Mouse (Mus musculus) skeletal muscle tissue, adult 2 months (tissue): ENCODE data around the gene Gucy1a1.

ENCODE experiments used
- DNase-seq: peaks from one replicate; pipeline ENCODE4 v3.0.0-alpha.2; 2012; ENCODE audit warnings: low read depth, low spot score

Gucy1a1 gene

DNA sequence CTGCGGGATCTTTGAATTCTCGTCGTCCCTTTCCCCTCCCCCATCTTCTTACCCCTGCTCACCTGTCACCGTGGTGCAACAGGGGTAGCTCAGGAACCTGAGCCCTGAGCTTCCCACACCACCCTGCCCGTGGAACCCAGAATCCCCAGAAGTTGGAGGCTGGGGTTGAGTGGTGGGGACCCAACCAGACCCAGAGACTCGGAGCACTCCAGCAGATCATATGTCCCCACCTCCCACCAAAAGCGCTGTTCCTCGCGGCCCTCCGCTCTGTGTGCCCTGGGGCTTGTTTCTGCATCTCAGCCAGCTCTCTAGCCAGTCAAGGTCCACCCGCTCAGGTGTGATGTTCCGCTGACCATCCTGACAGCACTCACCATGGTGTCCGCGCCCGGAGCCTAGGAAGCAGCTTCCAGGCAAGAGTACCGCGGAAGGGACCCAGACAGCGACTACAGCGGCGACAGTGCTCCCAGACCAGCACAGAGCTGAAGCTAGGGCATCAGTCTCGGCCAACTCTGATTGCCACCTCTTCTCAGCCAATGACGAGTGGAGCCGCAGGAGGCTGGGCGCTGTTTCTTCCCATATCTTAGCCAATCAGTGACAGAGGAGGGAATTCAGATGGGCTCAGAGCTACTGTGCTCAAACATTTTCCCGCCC is 71.3 kb downstream of the Gucy1a1 start, which contains the start of gene Gucy1b1:
Gene Gucy1b1 (minus strand): TSS at position 489 of the 651 bp plus-strand sequence.
- peak; percentile 55 for DNase-seq

- DNase-seq: peak; percentile 25
These were observed 71.8 kb downstream of the Gucy1a1 start for GRCm38 (mm10) chr3:82073741-82074181.

GRCm38 (mm10) chr3:82067830-82068229 is 77.8 kb downstream of the Gucy1a1 start:
- DNase-seq: no peak

- no peak for DNase-seq
These were observed 84.0 kb downstream of the Gucy1a1 start for GRCm38 (mm10) chr3:82061402-82062180.

- DNase-seq: peak; percentile 6
These were observed 88.4 kb downstream of the Gucy1a1 start for GRCm38 (mm10) chr3:82057201-82057600.

DNA sequence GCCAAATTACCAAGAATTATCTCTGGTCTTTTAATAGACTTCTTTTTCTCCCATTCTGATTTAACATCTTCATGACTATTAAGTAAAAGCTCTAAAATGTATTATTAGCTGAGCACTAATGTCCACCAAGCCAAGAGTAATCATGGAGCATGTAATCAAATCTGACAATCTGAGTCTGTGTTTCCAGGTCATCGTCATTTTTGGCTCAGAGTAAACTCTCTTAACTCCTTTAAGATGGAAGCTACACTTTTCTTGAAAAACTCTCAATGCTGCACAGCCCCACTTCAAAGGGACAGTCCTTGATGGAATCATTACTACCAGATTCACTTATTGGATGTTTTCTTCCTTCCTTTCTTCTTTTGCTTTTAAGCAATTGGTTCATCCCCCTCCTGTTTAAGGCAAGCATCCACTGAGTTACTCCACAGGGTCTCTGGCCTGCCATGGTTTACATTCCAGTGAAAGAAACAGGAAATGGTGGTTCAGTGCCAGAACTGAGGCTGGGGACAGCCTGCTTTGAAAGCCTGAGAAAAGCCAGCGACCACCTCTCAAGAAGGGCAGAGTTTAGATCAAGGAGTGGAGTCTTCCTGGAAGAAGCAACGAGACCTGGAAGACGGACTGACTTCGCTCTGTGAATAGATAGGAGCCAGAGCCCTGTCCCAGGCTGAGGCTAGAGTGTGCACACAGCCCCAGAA is 91.2 kb downstream of the Gucy1a1 start:
- no peak for DNase-seq

DNA sequence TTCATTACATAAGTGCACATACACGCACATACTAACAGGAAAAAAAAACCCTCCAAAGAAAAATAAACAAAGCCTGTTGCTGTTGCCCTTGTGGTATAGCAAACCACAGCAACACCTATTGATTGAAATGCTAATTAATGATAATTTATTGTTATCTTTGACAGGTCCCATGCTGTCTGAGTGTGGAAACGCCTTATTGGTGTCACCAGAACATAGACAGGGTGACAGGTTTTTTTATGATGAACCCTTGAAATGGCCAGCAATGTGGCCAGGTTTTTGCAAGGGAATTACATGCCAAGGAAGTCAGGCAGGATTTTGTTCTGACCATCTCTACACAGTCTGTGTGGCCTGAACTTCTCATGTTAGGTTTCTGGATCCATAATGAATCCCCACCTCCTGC is 93.6 kb downstream of the Gucy1a1 start:
- no peak for DNase-seq

DNA sequence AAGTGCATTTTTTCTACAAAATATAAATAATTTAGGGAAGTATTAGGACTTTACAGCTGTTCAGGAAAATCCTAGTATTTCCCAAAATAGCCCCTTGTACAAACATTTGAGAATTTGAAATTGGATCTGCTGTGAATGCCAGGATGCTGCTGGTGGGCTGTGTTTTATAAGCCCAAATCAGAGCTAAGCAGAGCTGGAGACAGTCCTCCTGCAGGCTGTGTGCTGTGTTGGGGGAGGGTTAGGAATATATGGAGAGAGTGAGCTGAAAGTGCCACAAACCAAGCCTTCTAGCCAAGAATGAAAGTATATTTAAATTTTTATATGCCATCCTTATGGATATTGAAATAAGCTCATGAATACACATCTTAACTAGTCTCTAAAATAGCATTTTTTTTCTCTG is 94.1 kb downstream of the Gucy1a1 start:
- DNase-seq: no peak

GRCm38 (mm10) chr3:82048681-82049080 is 96.9 kb downstream of the Gucy1a1 start:
- no peak for DNase-seq

- no peak for DNase-seq
These were observed 97.5 kb downstream of the Gucy1a1 start for GRCm38 (mm10) chr3:82048078-82048477.

GRCm38 (mm10) chr3:82047100-82047753 is 98.4 kb downstream of the Gucy1a1 start:
- DNase-seq: peak; percentile 17

GRCm38 (mm10) chr3:82046087-82046486 is 99.5 kb downstream of the Gucy1a1 start:
- no peak for DNase-seq

DNA sequence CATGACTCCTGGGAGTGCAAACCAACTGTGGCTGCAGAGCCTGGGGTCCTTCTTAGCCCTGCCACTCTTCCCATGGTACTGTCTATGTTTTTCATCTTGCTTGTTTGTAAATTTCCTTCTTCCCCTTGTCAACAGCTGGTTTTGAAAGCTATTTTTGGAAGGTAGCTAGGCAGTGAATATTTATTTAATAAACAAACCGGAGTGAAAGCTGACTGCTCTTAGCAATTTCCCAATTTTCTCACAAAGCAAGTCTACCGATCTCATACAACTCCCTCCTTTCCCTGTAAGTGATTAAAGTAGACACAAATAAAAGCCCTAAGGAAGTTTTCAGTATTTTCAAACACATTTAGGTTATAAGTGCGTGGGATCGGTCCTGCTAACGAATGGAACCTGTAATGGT is 100.7 kb downstream of the Gucy1a1 start:
- DNase-seq: no peak

DNA sequence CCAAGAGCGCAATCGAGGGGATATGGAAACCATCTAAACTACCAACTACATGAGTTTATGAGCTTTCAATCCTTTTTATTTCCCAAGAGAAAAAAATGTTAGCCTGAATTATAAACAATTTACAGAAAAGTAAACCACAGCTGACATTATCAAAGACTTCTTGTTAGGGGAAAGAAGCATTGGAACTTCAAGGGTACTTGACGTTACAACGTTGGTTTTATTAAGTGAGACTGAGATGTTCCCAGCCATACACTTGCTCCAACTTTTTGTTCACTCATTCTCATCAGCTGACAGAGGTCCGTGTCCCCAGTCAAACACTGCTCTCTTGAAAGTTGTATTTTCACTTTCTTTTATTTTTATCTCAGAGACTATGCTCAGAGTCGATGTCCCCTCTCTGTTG is 101.9 kb downstream of the Gucy1a1 start:
- DNase-seq: no peak
